Mouse (Mus musculus): ENCODE results near the gene Fcgr1. TPM values are rescaled to one million over a fixed set of nuclear protein-coding genes. Genes with fewer than 3 reads are reported as not detected.
A peak's percentile ranks its signal among the peaks of the same experiment; 100 is the strongest.
"Not testable (repeated sequence)": the region's sequence is repeated elsewhere in the genome, so short reads cannot be mapped to it uniquely, and the experiment has no call there.

Gene Fcgr1
- polyA plus RNA-seq, 1 experiment from 2014 or later: 2.5 TPM

DNA sequence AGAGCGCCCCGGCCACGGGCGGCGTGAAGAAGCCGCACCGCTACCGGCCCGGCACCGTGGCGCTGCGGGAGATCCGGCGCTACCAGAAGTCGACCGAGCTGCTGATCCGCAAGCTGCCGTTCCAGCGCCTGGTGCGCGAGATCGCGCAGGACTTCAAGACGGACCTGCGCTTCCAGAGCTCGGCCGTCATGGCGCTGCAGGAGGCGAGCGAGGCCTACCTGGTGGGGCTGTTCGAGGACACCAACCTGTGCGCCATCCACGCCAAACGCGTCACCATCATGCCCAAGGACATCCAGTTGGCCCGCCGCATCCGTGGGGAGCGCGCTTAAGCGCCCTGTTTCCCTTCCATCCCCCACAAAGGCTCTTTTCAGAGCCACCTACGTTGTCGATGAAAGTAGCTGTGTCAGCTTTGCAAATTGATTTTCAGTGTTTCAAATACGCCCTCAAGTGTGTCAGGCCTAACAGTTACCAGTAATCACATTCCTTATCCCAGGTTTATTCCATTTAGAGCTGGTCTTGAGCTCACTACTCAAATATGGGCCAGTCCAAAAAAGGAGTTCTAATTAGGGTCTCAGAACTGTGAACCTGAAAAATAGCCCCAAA, 24.9 kb downstream of the Fcgr1 start:
- H3K36me3 ChIP-seq (ENCODE audit: control insufficient read depth, insufficient read depth); H3K9me3 ChIP-seq (replicated peaks; ENCODE audit: control insufficient read depth, low read length); H3K27me3 ChIP-seq (ENCODE audit: control insufficient read depth, insufficient read depth, low read length): not testable (repeated sequence)
- Histone ChIP-seq H3K4me3 (ENCODE audit: low read length) (peak overlapping the region; percentile 72), H3K4me1 (ENCODE audit: control insufficient read depth, insufficient read depth, low read length) (peaks cover 14% of the 10 kb centered on the region), H3K9ac (ENCODE audit: low read length) (peak overlapping the region; percentile 73), H3K27ac (ENCODE audit: low read length) (peak overlapping the region; percentile 91), H3K4me2 (ENCODE audit: low read depth, low read length) (peak overlapping the region; percentile 83)
- WGBS: under 1% methylated on average over 12 of the region's 44 CpGs
- ATAC-seq (replicated peaks; ENCODE audit: extremely low read depth, insufficient read depth, low FRiP score): peak; percentile 31

- Histone ChIP-seq H3K4me2 (ENCODE audit: low read depth, low read length) (peak within 1 kb of the TSS; percentile 83), H3K4me3 (ENCODE audit: low read length) (peak within 1 kb of the TSS; percentile 72), H3K36me3 (ENCODE audit: control insufficient read depth, insufficient read depth) (no peaks in the 10 kb centered on the region), H3K4me1 (ENCODE audit: control insufficient read depth, insufficient read depth, low read length) (peaks cover 16% of the 10 kb centered on the region), H3K27ac (ENCODE audit: low read length) (peak within 1 kb of the TSS; percentile 91), H3K27me3 (ENCODE audit: control insufficient read depth, insufficient read depth, low read length) (no peaks in the 10 kb centered on the region), H3K9me3 (replicated peaks; ENCODE audit: control insufficient read depth, low read length) (no peaks in the 10 kb centered on the region), H3K9ac (ENCODE audit: low read length) (peak within 1 kb of the TSS; percentile 73)
- peak; percentile 49 for ATAC-seq (replicated peaks; ENCODE audit: extremely low read depth, insufficient read depth, low FRiP score)
- WGBS: 29% methylated on average over 26 of the region's 30 CpGs
These were observed 25.6 kb downstream of the Fcgr1 start, which contains the start of gene Hist2h3b for GRCm38 (mm10) chr3:96268051-96268775. Hist2h3b (plus strand) TSS chr3:96268654.

DNA sequence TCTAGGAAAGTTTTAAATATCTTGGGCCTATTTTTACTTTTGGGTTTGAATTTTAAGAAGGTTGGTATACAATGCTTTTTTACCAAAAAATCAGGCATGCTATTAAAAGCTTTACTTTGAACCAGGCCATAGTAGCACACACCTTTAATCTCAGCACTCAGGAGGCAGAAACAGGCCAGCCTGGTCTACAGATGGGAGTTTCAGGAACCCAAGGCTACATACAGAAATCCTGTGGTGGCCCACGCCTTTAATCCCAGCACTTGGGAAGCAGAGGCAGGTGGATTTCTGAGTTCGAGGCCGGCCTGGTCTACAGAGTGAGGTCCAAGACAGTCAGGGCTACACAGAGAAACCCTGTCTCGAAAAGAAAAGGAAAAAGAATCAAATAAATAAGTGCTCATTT, 26.2 kb downstream of the Fcgr1 start:
- Histone ChIP-seq H3K36me3 (ENCODE audit: control insufficient read depth, insufficient read depth) (no peaks in the 10 kb centered on the region), H3K4me3 (ENCODE audit: low read length) (no peak overlapping the region)

GRCm38 (mm10) chr3:96266132-96266710, 27.5 kb downstream of the Fcgr1 start:
- no peak for ATAC-seq (replicated peaks; ENCODE audit: extremely low read depth, insufficient read depth, low FRiP score)
- Histone ChIP-seq H3K4me1 (ENCODE audit: control insufficient read depth, insufficient read depth, low read length) (peaks cover 22% of the 10 kb centered on the region), H3K9ac (ENCODE audit: low read length) (no peak overlapping the region), H3K36me3 (ENCODE audit: control insufficient read depth, insufficient read depth) (no peaks in the 10 kb centered on the region), H3K27ac (ENCODE audit: low read length) (no peak overlapping the region), H3K4me3 (ENCODE audit: low read length) (no peak overlapping the region), H3K4me2 (ENCODE audit: low read depth, low read length) (no peak overlapping the region), H3K9me3 (replicated peaks; ENCODE audit: control insufficient read depth, low read length) (no peaks in the 10 kb centered on the region), H3K27me3 (ENCODE audit: control insufficient read depth, insufficient read depth, low read length) (no peaks in the 10 kb centered on the region)
- whole genome bisulfite sequencing: 65% methylated on average over 8 of the region's 8 CpGs

More for the DNA sequence above, 26.2 kb downstream of the Fcgr1 start:
- ATAC-seq (replicated peaks; ENCODE audit: extremely low read depth, insufficient read depth, low FRiP score): no peak
- peak overlapping the region; percentile 64; the same call in 1 of the 2 replicates for H3K4me2 ChIP-seq (ENCODE audit: low read depth, low read length)
- no peaks in the 10 kb centered on the region for H3K27me3 ChIP-seq (ENCODE audit: control insufficient read depth, insufficient read depth, low read length)
- peak overlapping the region; percentile 88 for H3K27ac ChIP-seq (ENCODE audit: low read length)
- 80% methylated on average over 4 of the region's 4 CpGs for WGBS
- no peak overlapping the region; the same call in 1 of the 2 replicates for H3K9ac ChIP-seq (ENCODE audit: low read length)
- peaks cover 16% of the 10 kb centered on the region for H3K4me1 ChIP-seq (ENCODE audit: control insufficient read depth, insufficient read depth, low read length)
- no peaks in the 10 kb centered on the region for H3K9me3 ChIP-seq (replicated peaks; ENCODE audit: control insufficient read depth, low read length)

GRCm38 (mm10) chr3:96264404-96264949, 29.3 kb downstream of the Fcgr1 start:
- Histone ChIP-seq H3K4me3 (ENCODE audit: low read length) (peak overlapping the region; percentile 71), H3K27me3 (ENCODE audit: control insufficient read depth, insufficient read depth, low read length) (no peaks in the 10 kb centered on the region; the same call in 1 of the 2 replicates), H3K27ac (ENCODE audit: low read length) (peak overlapping the region; percentile 98), H3K9ac (ENCODE audit: low read length) (peak overlapping the region; percentile 77), H3K4me1 (ENCODE audit: control insufficient read depth, insufficient read depth, low read length) (peaks cover 19% of the 10 kb centered on the region), H3K4me2 (ENCODE audit: low read depth, low read length) (peak overlapping the region; percentile 91), H3K9me3 (replicated peaks; ENCODE audit: control insufficient read depth, low read length) (no peaks in the 10 kb centered on the region), H3K36me3 (ENCODE audit: control insufficient read depth, insufficient read depth) (no peaks in the 10 kb centered on the region)
- WGBS: 79% methylated on average over 7 of the region's 7 CpGs
- no peak for ATAC-seq (replicated peaks; ENCODE audit: extremely low read depth, insufficient read depth, low FRiP score)

- H3K9ac ChIP-seq (ENCODE audit: low read length): peak overlapping the region; percentile 77
- peak overlapping the region; percentile 98 for H3K27ac ChIP-seq (ENCODE audit: low read length)
- H3K4me2 ChIP-seq (ENCODE audit: low read depth, low read length): peak overlapping the region; percentile 91
- peak; percentile 3; the same call in 1 of the 2 replicates for ATAC-seq (replicated peaks; ENCODE audit: extremely low read depth, insufficient read depth, low FRiP score)
- H3K27me3 ChIP-seq (ENCODE audit: control insufficient read depth, insufficient read depth, low read length): no peaks in the 10 kb centered on the region; the same call in 1 of the 2 replicates
- H3K9me3 ChIP-seq (replicated peaks; ENCODE audit: control insufficient read depth, low read length): no peaks in the 10 kb centered on the region
- H3K36me3 ChIP-seq (ENCODE audit: control insufficient read depth, insufficient read depth): no peaks in the 10 kb centered on the region
- peaks cover 19% of the 10 kb centered on the region for H3K4me1 ChIP-seq (ENCODE audit: control insufficient read depth, insufficient read depth, low read length)
- WGBS: 6% methylated on average over 27 of the region's 27 CpGs
- H3K4me3 ChIP-seq (ENCODE audit: low read length): peak overlapping the region; percentile 71
These were observed 30.0 kb downstream of the Fcgr1 start for GRCm38 (mm10) chr3:96263558-96264403.

DNA sequence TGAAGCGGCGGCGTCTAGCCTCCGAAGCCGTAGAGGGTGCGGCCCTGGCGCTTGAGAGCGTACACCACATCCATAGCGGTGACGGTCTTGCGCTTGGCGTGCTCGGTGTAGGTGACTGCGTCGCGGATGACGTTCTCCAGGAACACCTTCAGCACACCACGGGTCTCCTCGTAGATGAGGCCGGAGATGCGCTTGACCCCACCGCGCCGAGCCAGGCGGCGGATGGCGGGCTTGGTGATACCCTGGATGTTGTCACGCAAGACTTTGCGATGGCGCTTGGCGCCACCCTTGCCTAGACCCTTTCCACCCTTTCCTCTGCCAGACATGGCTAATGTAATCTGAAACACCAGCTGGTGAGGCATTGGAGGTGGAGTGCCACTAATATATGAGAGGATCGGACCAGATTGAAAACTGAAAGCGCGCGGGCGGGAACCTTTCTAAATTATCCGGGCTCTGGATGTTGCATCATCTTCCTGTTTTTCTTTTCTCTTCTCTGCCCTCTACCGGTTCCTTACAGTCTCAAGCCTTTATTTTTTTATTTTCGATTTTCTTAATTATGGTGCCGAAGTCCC, 30.7 kb downstream of the Fcgr1 start, which contains the start of gene Hist2h4:
Gene Hist2h4 (minus strand): TSS at position 333 of the 572 bp plus-strand sequence.
- peak within 1 kb of the TSS; percentile 71 for H3K4me3 ChIP-seq (ENCODE audit: low read length)
- WGBS: under 1% methylated on average over 40 of the region's 40 CpGs
- no peaks in the 10 kb centered on the region for H3K36me3 ChIP-seq (ENCODE audit: control insufficient read depth, insufficient read depth)
- H3K9me3 ChIP-seq (replicated peaks; ENCODE audit: control insufficient read depth, low read length): no peaks in the 10 kb centered on the region
- peak within 1 kb of the TSS; percentile 91 for H3K4me2 ChIP-seq (ENCODE audit: low read depth, low read length)
- H3K27ac ChIP-seq (ENCODE audit: low read length): peak within 1 kb of the TSS; percentile 98
- peak within 1 kb of the TSS; percentile 87 for H3K9ac ChIP-seq (ENCODE audit: low read length)
- H3K4me1 ChIP-seq (ENCODE audit: control insufficient read depth, insufficient read depth, low read length): peaks cover 17% of the 10 kb centered on the region
- ATAC-seq (replicated peaks; ENCODE audit: extremely low read depth, insufficient read depth, low FRiP score): peak; percentile 85
- no peaks in the 10 kb centered on the region; the same call in 1 of the 2 replicates for H3K27me3 ChIP-seq (ENCODE audit: control insufficient read depth, insufficient read depth, low read length)
